ENCODE assay signal across 8 mouse cellular contexts in genomic region chr19:27364521-27364931, GRCm38 (mm10). TPM values are rescaled to one million over a fixed set of nuclear protein-coding genes. Genes with fewer than 3 reads are reported as not detected.
DNase-seq lines count a peak whose midpoint lies in the region; ATAC-seq lines count a peak whose summit lies in the region.

No protein-coding gene starts in this region.

- H3K9ac ChIP-seq in heart, embryonic 11.5 days (ENCODE audit: low read depth, low read length): no peak overlapping the region
- no peak overlapping the region for H3K9ac ChIP-seq in kidney, embryonic 14.5 days (ENCODE audit: low read depth, low read length)
- no peak overlapping the region for H3K9ac ChIP-seq in stomach, embryonic 15.5 days

- peak; percentile 88 for DNase-seq in Muller cell, postnatal 12 days (ENCODE audit: inconsistent ontology term)
- DNase-seq in embryo, embryonic 9.5 days (ENCODE audit: extremely low spot score): peak; percentile 56
- peak; percentile 28 for DNase-seq in lung, postnatal 14 days
- no peak for DNase-seq in natural killer cell, adult 2 months (ENCODE audit: low spot score in 2 of 2)

- no peaks in the 10 kb centered on the region for H3K27me3 ChIP-seq in heart, embryonic 11.5 days (ENCODE audit: control insufficient read depth, insufficient read depth, low read length)
- no peaks in the 10 kb centered on the region for H3K27me3 ChIP-seq in kidney, embryonic 14.5 days (ENCODE audit: control insufficient read depth, insufficient read depth, low read length)
- H3K27me3 ChIP-seq in stomach, embryonic 15.5 days (replicated peaks): no peaks in the 10 kb centered on the region

- 20% methylated on average over 8 of the region's 8 CpGs for WGBS in heart, embryonic 11.5 days (ENCODE audit: insufficient replicate concordance)
- WGBS in kidney, embryonic 14.5 days: 4% methylated on average over 8 of the region's 8 CpGs
- WGBS in stomach, embryonic 15.5 days: 4% methylated on average over 8 of the region's 8 CpGs

- H3K36me3 ChIP-seq in heart, embryonic 11.5 days (ENCODE audit: control insufficient read depth, insufficient read depth, low read length): no peaks in the 10 kb centered on the region
- H3K36me3 ChIP-seq in kidney, embryonic 14.5 days (ENCODE audit: control insufficient read depth, insufficient read depth, low read length): no peaks in the 10 kb centered on the region
- H3K36me3 ChIP-seq in stomach, embryonic 15.5 days: no peaks in the 10 kb centered on the region

- peak overlapping the region; percentile 47 for H3K4me2 ChIP-seq in heart, embryonic 11.5 days
- H3K4me2 ChIP-seq in kidney, embryonic 14.5 days (replicated peaks; ENCODE audit: low read depth, low read length): peak overlapping the region; percentile 36
- peak overlapping the region; percentile 50 for H3K4me2 ChIP-seq in stomach, embryonic 15.5 days

- ATAC-seq in heart, embryonic 11.5 days (replicated peaks; ENCODE audit: insufficient number of reproducible peaks, low FRiP score, low TSS enrichment): no peak
- peak; percentile 81 for ATAC-seq in kidney, embryonic 14.5 days (ENCODE audit: low FRiP score, low TSS enrichment)
- peak; percentile 86 for ATAC-seq in stomach, embryonic 15.5 days (ENCODE audit: insufficient read depth, low FRiP score, low read depth)
- ATAC-seq in granulocyte monocyte progenitor cell, adult 5-6 weeks (replicated peaks; ENCODE audit: poor library complexity, severe bottlenecking): no peak

- H3K9me3 ChIP-seq in heart, embryonic 11.5 days (replicated peaks; ENCODE audit: control insufficient read depth, low read length): no peaks in the 10 kb centered on the region
- no peaks in the 10 kb centered on the region for H3K9me3 ChIP-seq in kidney, embryonic 14.5 days (ENCODE audit: control insufficient read depth, low read length)
- no peaks in the 10 kb centered on the region for H3K9me3 ChIP-seq in stomach, embryonic 15.5 days

- peak overlapping the region; percentile 8; the same call in 1 of the 2 replicates for H3K4me3 ChIP-seq in heart, embryonic 11.5 days (ENCODE audit: low read depth, low read length)
- no peak overlapping the region for H3K4me3 ChIP-seq in kidney, embryonic 14.5 days (ENCODE audit: low read length)
- peak overlapping the region; percentile 31 for H3K4me3 ChIP-seq in stomach, embryonic 15.5 days (replicated peaks)

- H3K27ac ChIP-seq in heart, embryonic 11.5 days (ENCODE audit: low read depth, low read length): no peak overlapping the region; the same call in 1 of the 2 replicates
- no peak overlapping the region for H3K27ac ChIP-seq in kidney, embryonic 14.5 days (ENCODE audit: low read depth, low read length)
- H3K27ac ChIP-seq in stomach, embryonic 15.5 days: peak overlapping the region; percentile 57; the same call in 1 of the 2 replicates

- H3K4me1 ChIP-seq in heart, embryonic 11.5 days (ENCODE audit: control insufficient read depth, insufficient read depth, low read length): peaks cover 6% of the 10 kb centered on the region
- 0 out of 2 replicates have a peak, but pooled peaks cover 7% of the 10 kb centered on the region for H3K4me1 ChIP-seq in kidney, embryonic 14.5 days (ENCODE audit: control insufficient read depth, insufficient read depth, low read length)
- peaks cover 6% of the 10 kb centered on the region; the same call in 1 of the 2 replicates for H3K4me1 ChIP-seq in stomach, embryonic 15.5 days

RNA-seq across cellular contexts. Expression of gene Kcnv2, which starts 42.1 kb away (rescaled TPM):
- 0.17 and 0.27 TPM in 2 replicates for polyA plus RNA-seq in heart, embryonic 11.5 days (2014; fragmentation: Nextera tagmentation; extraction: Ambion mirVana)
- 0.19 and 0.62 TPM in 2 replicates for polyA plus RNA-seq in kidney, embryonic 14.5 days (2014; fragmentation: Nextera tagmentation; extraction: Ambion mirVana)
- polyA plus RNA-seq in stomach, embryonic 15.5 days (2015; fragmentation: Nextera tagmentation; extraction: Ambion mirVana): 0.03 TPM in 2 replicates
- total RNA-seq in granulocyte monocyte progenitor cell, adult 5-6 weeks (2014; fragmentation: Nextera tagmentation): not detected in 2 replicates
- total RNA-seq in granulocyte monocyte progenitor cell, adult 5-6 weeks (2017): not detected in 2 replicates

Comparison
In these comparisons a context has a peak if more than half of its experiments do, and no peak if none do; other contexts are left out.
1. DNase-seq: peak in Muller cell, postnatal 12 days (single experiment), embryo, embryonic 9.5 days (single experiment) and lung, postnatal 14 days (single experiment); none in natural killer cell, adult 2 months (0 of 2).
2. ATAC-seq: peak in kidney, embryonic 14.5 days (single experiment) and stomach, embryonic 15.5 days (single experiment); none in heart, embryonic 11.5 days (single experiment) and granulocyte monocyte progenitor cell, adult 5-6 weeks (single experiment).
3. Peak in every context shown above with its lines, with median percentiles within 50 percentile points of each other: H3K4me2 ChIP-seq.